Mouse (Mus musculus): ENCODE measurements around the gene Plekhj1. TPM values are rescaled to one million over a fixed set of nuclear protein-coding genes. Genes with fewer than 3 reads are reported as not detected.
A peak's percentile ranks its signal among the peaks of the same experiment; 100 is the strongest.

The Plekhj1 gene
- polyA plus RNA-seq, 1 experiment from 2014 or later = 139 TPM

DNA sequence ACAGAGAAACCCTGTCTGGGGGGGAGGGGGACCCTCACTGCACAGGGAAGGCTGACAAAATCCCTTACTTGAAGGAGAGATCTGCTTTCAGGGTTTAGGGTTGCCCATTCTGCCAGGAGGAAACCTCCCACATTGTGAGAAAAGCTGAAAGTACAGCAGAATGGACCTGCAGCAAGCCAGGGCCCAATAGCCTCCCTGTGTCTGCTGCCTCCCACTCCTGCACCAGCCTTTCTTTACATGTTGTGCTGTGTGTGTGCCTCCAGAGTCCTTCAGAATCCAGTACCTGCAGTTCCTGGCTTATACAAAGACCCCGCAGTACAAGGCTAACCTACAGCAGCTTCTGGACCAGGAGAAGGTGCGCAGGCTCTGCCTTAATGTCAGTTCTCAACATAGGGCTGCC lies 14.1 kb downstream of the Plekhj1 start:
- Histone ChIP-seq H3K4me1 (no peaks in the 10 kb centered on the region), H3K9ac (no peak overlapping the region), H3K9me3 (replicated peaks) (no peaks in the 10 kb centered on the region), H3K27ac (no peak overlapping the region), H3K4me3 (no peak overlapping the region), H3K4me2 (replicated peaks) (no peak overlapping the region), H3K27me3 (no peaks in the 10 kb centered on the region), H3K36me3 (peaks cover 98% of the 10 kb centered on the region)
- 97% methylated on average over 2 of the region's 2 CpGs for WGBS
- ATAC-seq (ENCODE audit: low FRiP score) = no peak

DNA sequence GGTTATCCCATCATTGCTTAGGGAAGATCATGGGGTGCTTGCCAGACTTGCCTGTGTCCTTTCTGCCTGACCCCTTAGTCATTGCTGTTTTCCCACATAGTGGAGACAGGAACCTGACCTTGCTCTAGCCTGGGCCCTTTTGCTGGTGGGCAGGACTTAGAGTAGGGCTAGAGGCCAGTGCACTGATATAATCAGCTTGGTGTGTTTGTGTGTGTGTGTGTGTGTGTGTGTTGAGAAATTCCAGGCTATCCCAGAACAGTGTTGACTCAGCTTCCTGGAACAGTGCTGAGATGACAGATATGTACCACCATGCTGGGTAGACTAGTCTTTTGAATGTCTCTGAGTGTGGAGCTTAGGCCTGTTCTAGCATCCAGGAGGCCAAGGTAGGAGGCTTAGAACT lies 18.9 kb downstream of the Plekhj1 start:
- Histone ChIP-seq H3K27me3 (no peaks in the 10 kb centered on the region), H3K27ac (no peak overlapping the region), H3K9me3 (replicated peaks) (no peaks in the 10 kb centered on the region), H3K9ac (no peak overlapping the region), H3K36me3 (peaks cover 97% of the 10 kb centered on the region), H3K4me3 (no peak overlapping the region), H3K4me2 (replicated peaks) (no peak overlapping the region), H3K4me1 (no peaks in the 10 kb centered on the region)
- no peak for ATAC-seq (ENCODE audit: low FRiP score)

DNA sequence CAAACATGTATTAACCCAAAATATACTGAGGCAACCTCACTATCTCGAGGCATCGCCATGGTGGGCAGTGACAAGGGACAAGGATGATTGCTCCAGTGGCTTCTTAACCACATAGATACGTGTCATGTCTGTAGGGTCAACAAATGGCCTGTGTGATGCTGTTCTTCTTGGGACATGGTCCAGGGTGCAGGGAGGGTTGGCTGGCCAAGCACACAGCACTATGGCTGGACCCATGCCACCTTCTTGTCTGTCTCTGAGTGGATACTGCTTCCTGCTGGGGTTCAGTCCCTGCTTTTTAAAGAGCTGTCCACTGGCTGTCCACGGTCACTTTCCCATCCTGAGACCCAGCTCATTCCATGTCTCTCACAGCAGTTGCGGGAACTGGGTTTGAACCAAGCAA lies 21.3 kb downstream of the Plekhj1 start:
- WGBS = 96% methylated on average over 5 of the region's 5 CpGs

DNA sequence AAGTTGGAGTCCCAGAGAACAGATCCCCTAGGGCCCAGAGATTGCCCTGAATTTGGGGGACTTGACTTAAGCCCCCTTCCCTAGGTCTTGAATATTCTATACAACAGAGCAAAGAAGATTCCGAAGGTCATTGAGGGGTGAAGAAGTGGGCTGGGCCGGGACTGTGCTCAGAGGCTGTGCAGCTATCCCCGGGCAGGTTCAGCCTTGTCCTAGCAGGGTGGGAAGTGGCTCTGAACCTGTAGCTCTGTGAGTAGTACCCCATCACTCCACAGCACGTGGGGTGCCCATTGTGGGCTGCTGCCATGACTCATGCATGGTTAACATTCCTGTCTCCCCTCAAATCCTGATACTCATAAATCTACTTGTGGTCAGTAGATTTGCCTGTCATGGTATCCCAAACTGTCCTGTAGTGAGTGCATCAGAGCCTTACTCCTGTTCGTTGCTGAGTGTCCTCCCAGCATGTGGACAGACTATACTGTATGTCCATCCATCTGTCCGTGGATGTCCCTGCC lies 22.0 kb downstream of the Plekhj1 start:
- 87% methylated on average over 6 of the region's 6 CpGs for WGBS
- Histone ChIP-seq H3K4me2 (replicated peaks) (no peak overlapping the region), H3K36me3 (peaks cover 97% of the 10 kb centered on the region), H3K27me3 (no peaks in the 10 kb centered on the region), H3K4me3 (no peak overlapping the region), H3K27ac (no peak overlapping the region), H3K4me1 (0 out of 2 replicates have a peak, but pooled peaks cover 2% of the 10 kb centered on the region), H3K9ac (no peak overlapping the region), H3K9me3 (replicated peaks) (no peaks in the 10 kb centered on the region)
- no peak for ATAC-seq (ENCODE audit: low FRiP score)

More for the DNA sequence above, 21.3 kb downstream of the Plekhj1 start:
- no peak for ATAC-seq (ENCODE audit: low FRiP score)
- Histone ChIP-seq H3K27ac (no peak overlapping the region), H3K27me3 (no peaks in the 10 kb centered on the region), H3K36me3 (peaks cover 97% of the 10 kb centered on the region), H3K4me1 (0 out of 2 replicates have a peak, but pooled peaks cover 2% of the 10 kb centered on the region), H3K4me2 (replicated peaks) (no peak overlapping the region), H3K9me3 (replicated peaks) (no peaks in the 10 kb centered on the region), H3K9ac (no peak overlapping the region), H3K4me3 (no peak overlapping the region)

DNA sequence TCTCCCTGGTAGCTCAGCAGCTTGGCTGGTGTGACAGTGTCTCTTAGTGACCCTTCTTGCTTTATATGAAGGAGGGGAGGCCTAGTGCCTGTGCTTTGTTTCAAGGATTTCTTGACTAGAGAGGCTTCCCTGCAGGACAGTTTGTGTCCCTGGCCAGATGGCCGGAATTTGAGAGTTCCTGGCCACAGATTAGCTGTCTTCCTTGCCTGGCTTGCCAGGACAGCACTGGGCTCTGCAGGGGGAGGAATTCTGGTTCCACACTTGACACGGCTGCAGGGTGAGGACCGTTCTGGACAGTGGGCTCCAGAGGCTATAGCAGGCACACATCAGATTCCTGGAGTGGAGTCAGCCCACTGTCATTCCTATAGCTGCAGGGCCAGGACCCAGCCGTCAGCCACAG lies 22.7 kb downstream of the Plekhj1 start:
- Histone ChIP-seq H3K27ac (no peak overlapping the region), H3K9me3 (replicated peaks) (no peaks in the 10 kb centered on the region), H3K4me1 (0 out of 2 replicates have a peak, but pooled peaks cover 2% of the 10 kb centered on the region), H3K9ac (no peak overlapping the region), H3K27me3 (no peaks in the 10 kb centered on the region), H3K36me3 (peaks cover 97% of the 10 kb centered on the region), H3K4me3 (no peak overlapping the region), H3K4me2 (replicated peaks) (no peak overlapping the region)
- WGBS = 96% methylated on average over 4 of the region's 4 CpGs
- ATAC-seq (ENCODE audit: low FRiP score) = no peak

DNA sequence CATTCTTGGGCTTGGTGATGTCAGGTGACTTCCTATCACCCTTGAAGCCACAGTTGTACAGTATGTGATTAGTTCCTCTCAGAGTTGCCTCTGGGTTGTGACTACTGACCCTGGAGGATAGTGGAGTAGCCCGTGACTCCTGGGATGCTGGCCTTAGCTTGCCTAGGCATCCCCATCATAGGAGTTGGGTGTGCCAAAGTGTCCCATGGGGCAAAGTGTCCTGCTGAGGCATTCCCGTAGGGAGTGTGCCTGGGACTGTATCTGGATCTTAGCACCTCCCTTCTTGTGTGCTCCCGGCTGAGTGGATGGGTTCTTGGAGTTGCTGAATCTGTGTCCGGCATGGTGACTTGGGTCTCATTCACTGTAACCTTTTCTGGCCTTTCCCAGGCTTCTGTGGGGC lies 23.4 kb downstream of the Plekhj1 start:
- H3K27me3 ChIP-seq = no peaks in the 10 kb centered on the region
- 0 out of 2 replicates have a peak overlapping the region, but pooled peaks have one; percentile 3 for H3K9ac ChIP-seq
- H3K4me1 ChIP-seq = 0 out of 2 replicates have a peak, but pooled peaks cover 2% of the 10 kb centered on the region
- H3K4me3 ChIP-seq = no peak overlapping the region
- H3K27ac ChIP-seq = no peak overlapping the region
- whole genome bisulfite sequencing = 89% methylated on average over 4 of the region's 4 CpGs
- no peaks in the 10 kb centered on the region for H3K9me3 ChIP-seq (replicated peaks)
- H3K36me3 ChIP-seq = peaks cover 99% of the 10 kb centered on the region
- no peak overlapping the region for H3K4me2 ChIP-seq (replicated peaks)
- ATAC-seq (ENCODE audit: low FRiP score) = 0 out of 2 replicates have a peak, but pooled peaks have one; percentile 4

DNA sequence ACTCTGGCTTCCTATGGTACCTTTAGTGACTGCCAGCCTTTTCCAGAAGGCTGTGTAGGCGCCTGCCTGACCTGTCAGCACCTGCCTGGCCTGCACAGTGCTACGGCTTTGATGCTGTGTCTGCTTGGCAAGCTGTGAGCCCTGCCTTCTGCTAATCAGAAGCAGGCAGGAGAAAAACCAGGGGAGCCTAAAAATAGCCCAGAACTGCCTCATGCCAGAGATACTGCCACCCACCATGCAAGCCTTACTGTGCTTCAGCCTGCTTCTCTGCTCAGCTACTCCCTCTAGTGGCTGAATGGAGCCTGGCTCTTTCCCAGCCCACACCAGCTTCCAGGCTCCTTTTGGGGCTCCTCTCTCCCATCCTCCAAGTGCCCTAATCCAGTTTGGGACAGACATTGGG lies 23.9 kb downstream of the Plekhj1 start:
- 70% methylated on average over 2 of the region's 2 CpGs for WGBS
- ATAC-seq (ENCODE audit: low FRiP score) = peak; percentile 50; the same call in 1 of the 2 replicates
- peak overlapping the region; percentile 5; the same call in 1 of the 2 replicates for H3K27ac ChIP-seq

DNA sequence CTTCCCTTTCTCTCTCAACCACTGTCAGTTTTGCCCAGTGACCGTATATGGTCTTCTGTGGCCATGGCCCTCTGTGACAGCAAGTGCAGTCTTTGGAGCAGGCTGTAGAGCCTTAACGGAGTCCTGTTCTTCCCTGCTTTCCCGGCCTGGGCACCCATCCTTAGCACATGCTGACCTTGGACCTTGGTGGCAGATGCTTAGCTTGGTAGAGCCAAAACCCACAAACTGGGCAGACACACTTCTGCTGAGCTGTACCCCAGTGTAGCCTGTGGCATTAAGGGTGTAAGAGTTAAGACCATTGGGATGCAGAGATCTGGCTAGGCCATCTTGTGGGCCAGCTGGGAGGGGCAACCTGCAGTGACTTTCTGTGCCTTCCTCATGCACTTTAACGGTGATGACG lies 24.6 kb downstream of the Plekhj1 start:
- Histone ChIP-seq H3K36me3 (peaks cover 100% of the 10 kb centered on the region), H3K4me1 (0 out of 2 replicates have a peak, but pooled peaks cover 2% of the 10 kb centered on the region), H3K27ac (no peak overlapping the region), H3K4me3 (no peak overlapping the region), H3K4me2 (replicated peaks) (no peak overlapping the region), H3K9me3 (replicated peaks) (no peaks in the 10 kb centered on the region), H3K27me3 (no peaks in the 10 kb centered on the region), H3K9ac (no peak overlapping the region)
- ATAC-seq (ENCODE audit: low FRiP score) = no peak
- WGBS = 93% methylated on average over 5 of the region's 5 CpGs

More for the DNA sequence above, 23.9 kb downstream of the Plekhj1 start:
- Histone ChIP-seq H3K4me3 (no peak overlapping the region), H3K36me3 (peaks cover 99% of the 10 kb centered on the region), H3K4me1 (0 out of 2 replicates have a peak, but pooled peaks cover 2% of the 10 kb centered on the region), H3K9ac (0 out of 2 replicates have a peak overlapping the region, but pooled peaks have one; percentile 18), H3K9me3 (replicated peaks) (no peaks in the 10 kb centered on the region), H3K27me3 (no peaks in the 10 kb centered on the region), H3K4me2 (replicated peaks) (no peak overlapping the region)

DNA sequence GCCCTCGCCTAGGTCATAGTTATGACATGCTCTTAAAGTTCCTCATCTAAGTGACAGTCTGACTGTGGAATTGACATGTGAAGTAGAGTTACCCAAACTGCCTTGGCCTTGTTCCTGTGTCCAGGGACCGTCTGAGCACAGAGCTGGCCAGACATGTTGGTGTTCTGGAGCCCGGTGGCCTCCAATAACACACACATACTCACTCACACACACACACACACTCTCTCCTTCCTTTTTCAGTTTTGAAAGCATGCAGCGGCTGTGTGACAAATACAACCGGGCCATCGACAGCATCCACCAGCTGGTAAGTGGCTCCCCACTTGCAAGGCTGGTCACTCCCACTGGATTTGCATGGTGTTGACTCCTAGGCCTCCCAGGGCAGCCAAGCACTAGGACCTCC lies 30.1 kb downstream of the Plekhj1 start:
- H3K9ac ChIP-seq = no peak overlapping the region
- H3K27me3 ChIP-seq = no peaks in the 10 kb centered on the region
- no peak overlapping the region for H3K27ac ChIP-seq
- H3K4me2 ChIP-seq (replicated peaks) = no peak overlapping the region
- ATAC-seq (ENCODE audit: low FRiP score) = no peak
- H3K4me3 ChIP-seq = no peak overlapping the region
- peaks cover 88% of the 10 kb centered on the region for H3K36me3 ChIP-seq
- no peaks in the 10 kb centered on the region for H3K4me1 ChIP-seq
- WGBS = 91% methylated on average over 6 of the region's 6 CpGs
- no peaks in the 10 kb centered on the region for H3K9me3 ChIP-seq (replicated peaks)

DNA sequence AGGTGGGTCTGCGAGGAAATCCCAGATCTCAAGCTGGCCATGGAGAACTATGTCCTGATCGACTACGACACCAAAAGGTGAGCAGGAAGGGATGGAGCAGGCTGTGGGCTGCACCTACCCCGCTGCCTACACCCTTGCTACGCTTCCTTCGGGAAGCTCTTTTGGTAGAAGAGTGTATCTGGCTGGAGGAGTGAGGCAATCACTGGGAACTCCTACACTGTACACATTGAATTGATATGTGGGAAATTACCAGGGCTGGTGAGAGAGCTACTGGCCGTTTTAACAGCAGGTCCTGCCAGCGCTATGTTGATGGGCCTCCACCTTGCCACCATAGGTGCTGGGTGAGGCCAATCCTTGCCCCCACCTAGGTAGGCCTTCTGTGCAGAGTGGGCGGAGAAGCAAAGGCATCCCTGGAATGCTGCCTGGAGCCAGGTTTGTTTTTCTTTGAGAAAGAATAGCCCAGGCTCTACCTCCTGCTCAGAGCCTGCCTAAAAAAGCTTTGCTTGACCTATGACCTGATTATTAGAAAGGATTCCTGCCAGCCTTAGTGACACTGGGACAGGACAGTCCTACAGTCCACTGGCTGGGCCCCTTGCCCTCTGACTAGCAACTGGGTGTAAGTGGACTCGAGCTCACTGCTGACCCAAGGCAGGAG lies 32.1 kb downstream of the Plekhj1 start:
- H3K4me1 ChIP-seq = peaks cover 5% of the 10 kb centered on the region; the same call in 1 of the 2 replicates
- WGBS = 84% methylated on average over 10 of the region's 10 CpGs
- no peak overlapping the region for H3K4me3 ChIP-seq
- H3K27me3 ChIP-seq = no peaks in the 10 kb centered on the region
- H3K4me2 ChIP-seq (replicated peaks) = no peak overlapping the region
- H3K27ac ChIP-seq = no peak overlapping the region
- H3K36me3 ChIP-seq = peaks cover 68% of the 10 kb centered on the region
- no peaks in the 10 kb centered on the region for H3K9me3 ChIP-seq (replicated peaks)
- no peak overlapping the region for H3K9ac ChIP-seq
- ATAC-seq (ENCODE audit: low FRiP score) = no peak

DNA sequence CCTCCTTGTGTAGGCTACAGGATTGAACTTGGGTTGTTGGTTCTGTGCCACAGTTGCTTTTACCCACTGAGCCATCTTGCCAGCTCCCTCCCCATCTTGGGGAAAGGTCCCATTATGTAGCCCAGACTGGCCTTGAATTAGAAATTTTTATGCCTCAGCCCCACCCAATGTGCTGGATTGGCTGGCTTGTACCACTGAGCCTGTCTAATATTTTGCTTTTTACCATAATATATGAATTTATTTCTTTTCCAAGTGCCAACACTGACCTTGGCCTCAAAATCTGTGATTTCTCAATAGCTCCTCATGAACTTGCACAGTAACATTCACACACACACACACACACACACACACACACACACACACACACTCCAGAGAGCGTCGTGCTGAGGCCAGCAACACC lies 32.7 kb downstream of the Plekhj1 start:
- 87% methylated on average over 2 of the region's 2 CpGs for WGBS
- ATAC-seq (ENCODE audit: low FRiP score) = no peak
- Histone ChIP-seq H3K36me3 (peaks cover 62% of the 10 kb centered on the region), H3K4me3 (no peak overlapping the region), H3K9me3 (replicated peaks) (no peaks in the 10 kb centered on the region), H3K4me2 (replicated peaks) (no peak overlapping the region), H3K4me1 (peaks cover 5% of the 10 kb centered on the region; the same call in 1 of the 2 replicates), H3K27ac (no peak overlapping the region), H3K9ac (no peak overlapping the region), H3K27me3 (no peaks in the 10 kb centered on the region)

DNA sequence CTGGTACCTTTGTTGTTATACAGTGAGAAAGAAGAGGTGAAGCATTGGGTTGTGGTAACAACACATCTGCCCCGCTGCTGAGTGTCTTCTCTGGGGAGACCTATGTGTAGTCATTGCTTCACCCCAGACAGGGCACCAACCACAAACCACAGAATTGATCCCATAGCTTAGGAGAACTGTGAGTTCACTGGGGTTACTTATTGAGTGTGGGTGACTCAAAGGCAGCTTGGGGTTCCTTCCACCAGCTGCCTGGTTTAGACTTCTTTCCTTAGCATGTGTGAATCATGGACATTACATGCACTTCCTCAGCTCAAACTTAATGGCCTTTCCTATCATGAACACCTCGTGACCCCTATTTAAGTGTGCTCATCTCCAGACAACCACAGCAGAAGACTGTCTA lies 34.9 kb downstream of the Plekhj1 start:
- Histone ChIP-seq H3K4me2 (replicated peaks) (no peak overlapping the region), H3K36me3 (peaks cover 40% of the 10 kb centered on the region), H3K4me1 (peaks cover 13% of the 10 kb centered on the region)

DNA sequence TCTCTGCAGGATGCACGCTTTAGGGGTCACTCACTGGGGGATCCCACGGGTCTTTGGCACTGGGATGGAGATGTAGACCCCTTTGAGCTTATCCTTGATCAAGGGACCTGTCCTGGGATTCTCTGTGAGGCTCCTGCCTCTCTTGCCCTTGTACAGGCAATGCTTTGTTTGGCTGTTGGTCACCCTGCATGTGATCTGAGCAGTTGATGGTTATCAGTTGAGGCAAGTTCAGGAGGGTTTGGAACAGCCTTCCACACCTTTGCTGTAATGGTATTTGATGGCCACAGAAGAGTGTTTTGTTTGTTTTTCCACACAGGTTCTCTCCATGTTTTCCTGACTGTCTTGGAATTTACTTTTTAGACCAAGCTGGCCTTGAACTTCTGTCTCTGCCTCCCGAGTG lies 36.6 kb downstream of the Plekhj1 start:
- ATAC-seq (ENCODE audit: low FRiP score) = no peak
- Histone ChIP-seq H3K9me3 (replicated peaks) (no peaks in the 10 kb centered on the region), H3K4me1 (peaks cover 30% of the 10 kb centered on the region), H3K27me3 (no peaks in the 10 kb centered on the region), H3K4me3 (no peak overlapping the region), H3K4me2 (replicated peaks) (no peak overlapping the region), H3K27ac (no peak overlapping the region), H3K9ac (no peak overlapping the region), H3K36me3 (peaks cover 25% of the 10 kb centered on the region)
- WGBS = 58% methylated on average over 3 of the region's 3 CpGs

More for the DNA sequence above, 34.9 kb downstream of the Plekhj1 start:
- WGBS = 97% methylated on average over 2 of the region's 2 CpGs
- no peak for ATAC-seq (ENCODE audit: low FRiP score)
- H3K9me3 ChIP-seq (replicated peaks) = no peaks in the 10 kb centered on the region
- H3K4me3 ChIP-seq = no peak overlapping the region
- H3K27me3 ChIP-seq = no peaks in the 10 kb centered on the region
- H3K27ac ChIP-seq = no peak overlapping the region
- no peak overlapping the region for H3K9ac ChIP-seq
